Mouse (Mus musculus) neural tube, embryonic 15.5 days (tissue): Measurements from ENCODE around the gene Ddr1. TPM values are rescaled to one million over a fixed set of nuclear protein-coding genes. Genes with fewer than 3 reads are reported as not detected.

ENCODE experiments used
- ATAC-seq: fragments of 200-750 bp; cut with Nextera tagmentation; 2 replicates; pipeline ENCODE4 v1.8.0; 2017; ENCODE audit warnings: mild to moderate bottlenecking, moderate TSS enrichment, moderate library complexity; ENCODE audit not compliant: low FRiP score
- H3K27ac ChIP-seq: fragments of 300-500 bp; sonication (generic); replicated peaks from 2 replicates; pipeline ENCODE4 v1.5.1; 2015; ENCODE audit warnings: mild to moderate bottlenecking, inconsistent platforms
- H3K27me3 ChIP-seq: fragments of 300-500 bp; sonication (generic); replicated peaks from 2 replicates; pipeline ENCODE4 v1.6.1; 2015; ENCODE audit warnings: inconsistent platforms
- H3K36me3 ChIP-seq: fragments of 300-500 bp; sonication (generic); 2 replicates; pipeline ENCODE4 v1.6.1; 2015; ENCODE audit warnings: inconsistent platforms
- H3K4me1 ChIP-seq: fragments of 300-500 bp; sonication (generic); 2 replicates; pipeline ENCODE4 v1.6.1; 2015; ENCODE audit warnings: inconsistent platforms
- H3K4me2 ChIP-seq: fragments of 300-500 bp; sonication (generic); 2 replicates; pipeline ENCODE4 v1.6.1; 2015; ENCODE audit warnings: inconsistent platforms, mild to moderate bottlenecking, moderate library complexity
- H3K4me3 ChIP-seq: fragments of 300-500 bp; sonication (generic); replicated peaks from 2 replicates; pipeline ENCODE4 v1.5.1; 2015; ENCODE audit warnings: mild to moderate bottlenecking, inconsistent platforms
- H3K9ac ChIP-seq: fragments of 300-500 bp; sonication (generic); replicated peaks from 2 replicates; pipeline ENCODE4 v1.6.1; 2015; ENCODE audit warnings: mild to moderate bottlenecking, inconsistent platforms
- H3K9me3 ChIP-seq: fragments of 300-500 bp; sonication (generic); replicated peaks from 2 replicates; pipeline ENCODE4 v1.6.1; 2016; ENCODE audit warnings: inconsistent platforms
- WGBS: fragments of 180-500 bp; shearing (Covaris S2); methylation state at CpG from one replicate; pipeline ENCODE4 v1.1.7; 2015; ENCODE audit warnings: mixed read lengths; 5-methylcytosine and 5-hydroxymethylcytosine counted together
- polyA plus RNA-seq: library from polyadenylated mRNA; unstranded; fragments of >200 nt; fragmentation: Nextera tagmentation; extraction: Ambion mirVana; gene quantifications from 2 replicates; pipeline ENCODE4 v1.2.1, GENCODE M21; 2015

The Ddr1 gene
- polyA plus RNA-seq, 1 experiment from 2014 or later = 73.8 TPM

DNA sequence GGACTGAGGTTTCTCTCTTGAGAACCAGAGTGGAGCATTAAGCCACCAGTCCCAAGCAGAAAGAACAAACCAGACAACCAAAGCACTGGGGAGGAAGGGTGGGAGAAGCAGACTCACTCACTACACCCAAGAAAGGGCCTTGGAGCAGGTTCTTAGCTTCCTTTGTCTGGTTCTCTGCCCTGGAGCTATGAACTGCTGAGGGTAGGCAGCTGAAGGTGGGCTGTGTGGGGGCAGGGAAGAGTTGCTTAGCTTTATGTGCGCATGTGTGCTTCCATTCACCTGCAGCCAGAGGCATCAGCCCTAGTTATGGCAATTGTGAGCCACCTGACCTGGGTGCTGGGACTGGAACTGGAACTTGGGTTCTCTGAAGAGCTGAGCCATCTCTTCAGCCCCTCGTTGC is 51.3 kb downstream of the Ddr1 start:
- Histone ChIP-seq H3K4me1 (no peaks in the 10 kb centered on the region), H3K9ac (no peak overlapping the region), H3K27me3 (no peaks in the 10 kb centered on the region), H3K9me3 (no peaks in the 10 kb centered on the region), H3K4me3 (no peak overlapping the region), H3K27ac (no peak overlapping the region), H3K36me3 (peaks cover 29% of the 10 kb centered on the region), H3K4me2 (no peak overlapping the region)
- ATAC-seq = no peak
- WGBS = 82% methylated on average over 2 of the region's 2 CpGs

DNA sequence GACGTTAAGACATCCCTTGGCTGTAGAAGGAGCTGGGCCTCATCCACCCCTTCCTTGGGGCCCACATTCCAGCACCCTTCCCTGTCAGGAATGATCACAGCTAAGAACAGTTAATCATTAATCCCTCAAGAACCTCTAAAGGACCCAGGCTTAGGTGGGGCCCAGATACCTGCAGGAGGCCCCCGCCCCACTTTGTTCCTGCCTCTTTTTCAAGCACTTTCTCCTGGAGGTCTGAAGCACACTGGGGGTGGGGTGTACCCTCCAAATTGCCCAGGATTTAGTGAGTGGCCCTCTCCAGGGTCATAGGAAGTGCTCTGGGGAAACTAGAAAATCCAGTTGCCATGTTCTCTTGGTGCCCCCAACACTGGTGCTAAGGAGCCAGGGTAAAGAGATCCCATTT is 55.0 kb downstream of the Ddr1 start:
- Histone ChIP-seq H3K36me3 (no peaks in the 10 kb centered on the region), H3K9ac (no peak overlapping the region), H3K27ac (no peak overlapping the region), H3K4me3 (no peak overlapping the region), H3K4me1 (no peaks in the 10 kb centered on the region), H3K4me2 (no peak overlapping the region), H3K9me3 (no peaks in the 10 kb centered on the region), H3K27me3 (0 out of 2 replicates have a peak, but pooled peaks cover 3% of the 10 kb centered on the region)
- WGBS = 72% methylated on average over 2 of the region's 2 CpGs
- no peak for ATAC-seq

DNA sequence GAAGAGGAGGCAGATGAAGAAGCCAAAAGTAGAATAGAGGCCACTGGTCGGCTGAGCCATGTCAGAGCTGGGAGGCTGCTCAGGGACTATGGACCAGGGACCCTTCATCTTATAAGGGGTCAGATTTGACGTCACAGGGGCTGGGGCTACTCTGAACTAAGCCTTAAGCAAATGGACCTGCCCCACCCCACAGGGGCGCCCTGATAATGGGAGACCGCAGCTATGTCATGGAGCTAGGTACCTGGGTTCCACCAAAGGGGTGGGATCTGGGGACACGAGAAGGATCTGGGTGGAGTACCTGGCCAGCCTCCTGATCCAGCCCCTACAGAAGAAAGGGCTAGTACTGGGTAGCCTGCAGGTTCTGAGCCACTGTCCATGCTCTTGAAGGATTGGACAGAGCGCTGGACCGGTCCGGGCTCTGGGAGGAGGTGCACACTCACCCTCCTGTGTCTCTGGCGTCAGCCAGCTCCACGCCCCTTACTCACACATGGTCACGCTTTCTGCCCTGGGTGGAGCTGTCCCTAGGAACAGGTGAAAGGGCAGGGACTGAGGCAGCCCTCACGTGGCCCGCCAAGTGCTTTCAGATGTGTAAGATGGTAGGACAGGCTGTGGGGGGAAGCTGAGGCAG is 60.7 kb downstream of the Ddr1 start, which contains the start of gene Mucl3:
TSS of gene Mucl3 (minus strand) at position 87 of the 628 bp plus-strand sequence.
- Histone ChIP-seq H3K4me1 (no peaks in the 10 kb centered on the region), H3K36me3 (no peaks in the 10 kb centered on the region), H3K27ac (no peak within 1 kb of the TSS), H3K4me3 (no peak within 1 kb of the TSS), H3K9ac (no peak within 1 kb of the TSS), H3K27me3 (0 out of 2 replicates have a peak, but pooled peaks cover 6% of the 10 kb centered on the region), H3K9me3 (no peaks in the 10 kb centered on the region), H3K4me2 (no peak within 1 kb of the TSS)
- 76% methylated on average over 13 of the region's 13 CpGs for WGBS
- no peak for ATAC-seq

DNA sequence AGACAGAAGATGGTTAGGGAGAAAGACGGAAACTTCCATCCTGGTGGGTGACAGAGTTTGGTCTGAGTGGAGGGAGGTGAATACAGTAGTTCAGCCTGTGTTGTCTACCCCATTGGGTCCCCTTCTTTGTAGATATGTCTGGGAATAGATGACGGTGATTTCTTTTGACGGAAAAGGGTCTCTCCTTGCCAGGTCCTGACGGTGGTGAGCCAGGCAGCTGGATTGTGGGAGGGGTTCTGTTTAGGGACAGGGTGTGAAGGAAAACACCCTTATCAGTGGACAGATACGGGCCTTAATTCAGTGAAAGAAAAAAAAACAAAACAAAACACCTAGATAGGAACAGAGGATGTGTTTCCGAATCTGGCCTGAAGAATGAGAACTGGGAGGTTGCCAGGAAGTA is 65.1 kb downstream of the Ddr1 start:
- 85% methylated on average over 6 of the region's 6 CpGs for WGBS
- Histone ChIP-seq H3K4me3 (no peak overlapping the region), H3K4me2 (peak overlapping the region; percentile 34), H3K36me3 (no peaks in the 10 kb centered on the region), H3K9ac (no peak overlapping the region), H3K27me3 (peaks cover 7% of the 10 kb centered on the region; the same call in 1 of the 2 replicates), H3K4me1 (peaks cover 4% of the 10 kb centered on the region), H3K27ac (no peak overlapping the region), H3K9me3 (no peaks in the 10 kb centered on the region)
- no peak for ATAC-seq

DNA sequence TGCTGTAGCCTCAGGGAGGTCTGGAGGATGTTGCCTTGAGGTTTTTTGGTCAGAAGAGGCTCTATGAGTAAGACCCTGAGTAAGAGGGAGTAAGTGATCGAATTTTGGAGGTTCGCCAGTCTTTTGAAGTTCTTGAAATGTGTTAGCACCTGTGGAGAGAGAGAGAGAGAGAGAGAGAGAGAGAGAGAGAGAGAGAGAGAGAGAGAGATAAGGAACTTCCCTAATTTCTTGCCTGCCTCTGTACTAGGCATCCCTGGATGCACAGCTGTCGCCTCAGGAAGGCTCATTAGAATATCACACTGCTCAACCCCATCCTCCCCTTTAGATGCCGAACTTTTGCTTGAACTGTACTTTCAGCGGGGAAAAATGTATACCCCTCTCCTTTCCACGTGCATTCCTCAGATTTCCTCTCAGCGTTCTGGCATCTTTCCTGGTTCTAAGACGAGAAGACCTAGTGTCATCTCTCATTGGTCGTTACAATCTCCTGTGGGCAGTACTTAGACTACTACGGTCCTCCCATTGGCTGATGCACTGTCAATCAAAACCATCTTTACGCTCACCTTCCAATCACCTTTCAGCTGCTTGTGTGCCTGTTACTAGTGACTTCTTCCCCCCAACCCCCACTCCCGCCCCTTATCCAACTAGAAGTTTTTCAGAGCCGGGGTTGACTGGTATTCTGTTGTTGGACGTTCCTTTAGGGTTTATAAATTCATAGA is 65.8 kb downstream of the Ddr1 start:
- H3K27me3 ChIP-seq = peaks cover 3% of the 10 kb centered on the region; the same call in 1 of the 2 replicates
- no peak overlapping the region for H3K4me3 ChIP-seq
- ATAC-seq = peak; percentile 77; the same call in 1 of the 2 replicates
- no peak overlapping the region for H3K9ac ChIP-seq
- H3K27ac ChIP-seq = no peak overlapping the region
- H3K4me2 ChIP-seq = peak overlapping the region; percentile 34
- H3K36me3 ChIP-seq = no peaks in the 10 kb centered on the region
- peaks cover 9% of the 10 kb centered on the region for H3K4me1 ChIP-seq
- 28% methylated on average over 14 of the region's 14 CpGs for WGBS
- H3K9me3 ChIP-seq = no peaks in the 10 kb centered on the region

DNA sequence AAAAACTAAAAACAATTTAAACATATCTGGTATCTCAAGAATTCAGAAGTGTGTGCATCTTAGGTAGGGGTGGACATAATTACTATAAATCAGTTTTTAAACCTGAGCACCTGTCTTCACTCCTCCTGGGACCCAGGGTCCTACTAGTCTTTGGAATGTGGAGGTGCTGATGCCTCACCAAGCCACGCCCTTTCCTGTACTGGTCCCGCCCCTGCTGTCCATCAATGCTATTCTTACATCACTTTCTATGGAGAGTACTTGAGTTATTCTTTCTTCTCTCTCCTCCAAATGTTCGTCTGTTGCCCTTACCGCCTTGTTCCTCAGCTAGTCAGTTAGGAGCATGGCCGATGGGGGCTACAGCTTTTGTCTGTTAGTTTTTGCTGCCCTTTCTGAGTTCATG is 68.1 kb downstream of the Ddr1 start:
- peaks cover 3% of the 10 kb centered on the region; the same call in 1 of the 2 replicates for H3K27me3 ChIP-seq
- H3K36me3 ChIP-seq = no peaks in the 10 kb centered on the region
- H3K4me1 ChIP-seq = peaks cover 9% of the 10 kb centered on the region
- peak overlapping the region; percentile 74 for H3K4me2 ChIP-seq
- no peak for ATAC-seq
- no peak overlapping the region for H3K27ac ChIP-seq
- H3K4me3 ChIP-seq = no peak overlapping the region
- H3K9me3 ChIP-seq = no peaks in the 10 kb centered on the region
- no peak overlapping the region for H3K9ac ChIP-seq
- 42% methylated on average over 5 of the region's 5 CpGs for WGBS

DNA sequence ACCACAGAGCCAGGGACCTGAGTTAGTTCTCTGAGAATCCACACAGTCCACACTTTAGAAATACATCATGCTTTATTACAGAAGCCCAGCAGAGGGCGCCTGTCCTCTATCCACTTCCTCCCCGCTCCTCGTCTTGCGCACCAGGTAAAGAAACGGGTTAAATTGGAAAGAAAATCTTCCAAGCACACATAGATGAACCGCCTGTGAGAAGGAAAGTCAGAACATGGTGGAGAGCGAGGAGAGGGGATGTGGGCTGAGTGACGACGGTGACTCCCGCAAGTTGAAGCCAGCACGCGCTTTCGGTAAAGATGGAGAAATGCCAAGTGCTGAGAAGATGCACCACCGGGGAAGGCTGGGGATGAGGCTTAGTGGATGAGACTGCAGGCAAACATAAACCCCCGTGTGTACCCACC is 68.7 kb downstream of the Ddr1 start:
- Histone ChIP-seq H3K4me1 (peaks cover 9% of the 10 kb centered on the region), H3K4me2 (peak overlapping the region; percentile 74), H3K9ac (peak overlapping the region; percentile 55), H3K9me3 (no peaks in the 10 kb centered on the region), H3K27ac (peak overlapping the region; percentile 68), H3K4me3 (peak overlapping the region; percentile 45), H3K36me3 (no peaks in the 10 kb centered on the region), H3K27me3 (peaks cover 3% of the 10 kb centered on the region; the same call in 1 of the 2 replicates)
- ATAC-seq = peak; percentile 79
- WGBS = 1% methylated on average over 15 of the region's 15 CpGs

DNA sequence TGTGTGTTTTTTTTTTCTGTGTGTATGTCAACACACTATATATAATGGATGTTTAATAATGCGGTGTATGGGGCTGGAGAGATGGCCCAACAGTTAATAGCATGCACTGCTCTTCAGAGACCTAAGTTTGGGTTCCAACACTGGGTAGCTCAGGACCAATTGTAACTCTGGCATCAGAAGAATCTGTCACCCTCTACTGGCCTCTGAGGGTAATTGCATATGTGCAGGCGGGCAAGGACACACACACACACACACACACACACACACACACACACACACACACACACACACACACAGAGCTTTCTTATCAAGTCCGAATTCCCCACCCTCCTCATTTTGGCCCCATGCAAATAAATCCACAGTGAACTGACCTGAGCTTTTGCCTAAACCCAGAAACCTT is 69.2 kb downstream of the Ddr1 start:
- Histone ChIP-seq H3K27me3 (peaks cover 3% of the 10 kb centered on the region; the same call in 1 of the 2 replicates), H3K4me1 (peaks cover 9% of the 10 kb centered on the region), H3K27ac (no peak overlapping the region), H3K4me2 (no peak overlapping the region), H3K9me3 (no peaks in the 10 kb centered on the region), H3K9ac (no peak overlapping the region), H3K36me3 (no peaks in the 10 kb centered on the region), H3K4me3 (no peak overlapping the region)
- WGBS = 81% methylated on average over 3 of the region's 3 CpGs
- ATAC-seq = no peak

DNA sequence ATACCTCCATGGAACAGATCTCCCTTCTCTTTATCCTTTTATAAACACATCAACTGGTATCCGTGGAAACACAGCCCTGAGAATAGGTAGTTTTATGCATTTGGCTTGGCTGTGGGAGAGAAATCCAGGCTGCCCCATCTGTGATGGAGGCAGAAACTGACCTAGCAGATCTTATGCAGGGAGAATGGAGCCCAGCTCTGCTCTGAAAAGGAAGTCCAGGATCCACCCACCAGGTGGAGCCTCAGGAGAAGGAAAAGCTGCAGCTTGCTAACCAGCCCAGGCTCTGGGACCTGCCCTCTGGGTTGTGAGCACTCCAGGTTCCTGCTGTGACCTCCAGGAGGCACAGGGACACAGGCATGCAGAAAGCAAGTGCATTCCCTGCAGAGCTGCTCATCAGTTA is 70.4 kb downstream of the Ddr1 start:
- Histone ChIP-seq H3K9me3 (no peaks in the 10 kb centered on the region), H3K27ac (0 out of 2 replicates have a peak overlapping the region, but pooled peaks have one; percentile 23), H3K27me3 (peaks cover 3% of the 10 kb centered on the region; the same call in 1 of the 2 replicates), H3K4me3 (no peak overlapping the region), H3K9ac (0 out of 2 replicates have a peak overlapping the region, but pooled peaks have one; percentile 5), H3K4me1 (peaks cover 9% of the 10 kb centered on the region), H3K4me2 (no peak overlapping the region), H3K36me3 (no peaks in the 10 kb centered on the region)
- WGBS = 22% methylated on average over 1 of the region's 1 CpGs
- ATAC-seq = no peak

Other genes with a start within 250 kb of the Ddr1 start
- gene H2-Q10, start 234.5 kb downstream of the Ddr1 start, polyA plus RNA-seq = 0.36 and 0.79 TPM in 2 replicates
- not detected in 2 replicates for gene Pou5f1, start 198.6 kb downstream of the Ddr1 start, polyA plus RNA-seq
- 14.4 and 27.5 TPM in 2 replicates for gene Tcf19, start 187.8 kb downstream of the Ddr1 start, polyA plus RNA-seq
- gene Cchcr1, start 187.5 kb downstream of the Ddr1 start, polyA plus RNA-seq = 5.1 and 7.9 TPM in 2 replicates
- 0.81 and 0.96 TPM in 2 replicates for gene Psors1c2, start 171.4 kb downstream of the Ddr1 start, polyA plus RNA-seq
- 0.08 TPM in 1 of 2 replicates, not detected in the other for gene Cdsn, start 152.5 kb downstream of the Ddr1 start, polyA plus RNA-seq
- not detected in 2 replicates for gene 2300002M23Rik, start 137.2 kb downstream of the Ddr1 start, polyA plus RNA-seq
- gene Sfta2, start 103.1 kb downstream of the Ddr1 start, polyA plus RNA-seq = 0.40 TPM in 1 of 2 replicates, not detected in the other
- gene Gm9573, start 78.0 kb downstream of the Ddr1 start, polyA plus RNA-seq = not detected in 2 replicates
- 0.22 TPM in 1 of 2 replicates, not detected in the other for gene Mucl3, start 60.9 kb downstream of the Ddr1 start, polyA plus RNA-seq
- 12.8 and 17.9 TPM in 2 replicates for gene Vars2, start 37.0 kb downstream of the Ddr1 start, polyA plus RNA-seq
- gene Gtf2h4, start 30.9 kb downstream of the Ddr1 start, polyA plus RNA-seq = 24.1 and 30.7 TPM in 2 replicates
- gene Ier3, start 117.1 kb upstream of the Ddr1 start, polyA plus RNA-seq = 14.9 and 15.5 TPM in 2 replicates
- 131 and 141 TPM in 2 replicates for gene Flot1, start 118.6 kb upstream of the Ddr1 start, polyA plus RNA-seq
- 1,339 and 1,471 TPM in 2 replicates for gene Tubb5, start 133.7 kb upstream of the Ddr1 start, polyA plus RNA-seq
- gene Mdc1, start 136.9 kb upstream of the Ddr1 start, polyA plus RNA-seq = 7.9 and 9.7 TPM in 2 replicates
- 17.6 and 26.7 TPM in 2 replicates for gene Nrm, start 156.7 kb upstream of the Ddr1 start, polyA plus RNA-seq
- gene Ppp1r18, start 161.0 kb upstream of the Ddr1 start, polyA plus RNA-seq = 19.3 and 25.1 TPM in 2 replicates
- gene Dhx16, start 175.2 kb upstream of the Ddr1 start, polyA plus RNA-seq = 26.8 and 30.5 TPM in 2 replicates
- 59.2 and 75.2 TPM in 2 replicates for gene 2310061I04Rik, start 192.8 kb upstream of the Ddr1 start, polyA plus RNA-seq
- gene Atat1, start 205.5 kb upstream of the Ddr1 start, polyA plus RNA-seq = 259 and 319 TPM in 2 replicates
- 67.1 and 73.6 TPM in 2 replicates for gene Mrps18b, start 211.8 kb upstream of the Ddr1 start, polyA plus RNA-seq
- 36.7 and 40.8 TPM in 2 replicates for gene Ppp1r10, start 211.8 kb upstream of the Ddr1 start, polyA plus RNA-seq